Mouse (Mus musculus): ENCODE data around the gene Coro6. TPM values are rescaled to one million over a fixed set of nuclear protein-coding genes. Genes with fewer than 3 reads are reported as not detected.

Coro6 gene
- total RNA-seq, 2 experiments from 2014 or later = 37.6 to 48.5 TPM

- no peak for DNase-seq (ENCODE audit: low spot score in 2 of 2)
Observed at GRCm38 (mm10) chr11:77463786-77464185, 1.6 kb downstream of the Coro6 start.

GRCm38 (mm10) chr11:77464684-77465083, 2.5 kb downstream of the Coro6 start:
- no peak for DNase-seq (ENCODE audit: low spot score in 2 of 2)

DNA sequence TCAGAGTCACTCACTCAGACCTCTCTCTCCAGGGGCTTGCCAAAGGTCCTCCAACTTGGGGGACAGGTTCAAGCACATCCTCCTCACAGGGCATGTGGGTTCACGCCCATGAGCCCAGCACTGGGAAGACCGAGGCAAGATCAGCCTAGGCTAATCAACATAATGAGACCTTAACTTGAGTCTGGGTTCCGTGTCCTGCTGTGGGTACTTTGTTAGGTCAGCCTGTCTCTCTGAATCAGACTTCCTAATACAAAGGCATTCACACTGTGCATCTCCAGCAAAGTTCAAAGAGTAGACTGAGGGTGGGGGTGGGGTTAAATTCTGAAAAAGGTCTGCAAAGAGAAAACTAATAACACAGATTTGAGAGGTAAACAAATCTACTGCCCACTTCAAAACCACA, 2.9 kb downstream of the Coro6 start:
- no peak for DNase-seq (ENCODE audit: low spot score in 2 of 2)

- DNase-seq (ENCODE audit: low spot score in 2 of 2) = no peak
Observed at GRCm38 (mm10) chr11:77466544-77466943, 4.3 kb downstream of the Coro6 start.

DNA sequence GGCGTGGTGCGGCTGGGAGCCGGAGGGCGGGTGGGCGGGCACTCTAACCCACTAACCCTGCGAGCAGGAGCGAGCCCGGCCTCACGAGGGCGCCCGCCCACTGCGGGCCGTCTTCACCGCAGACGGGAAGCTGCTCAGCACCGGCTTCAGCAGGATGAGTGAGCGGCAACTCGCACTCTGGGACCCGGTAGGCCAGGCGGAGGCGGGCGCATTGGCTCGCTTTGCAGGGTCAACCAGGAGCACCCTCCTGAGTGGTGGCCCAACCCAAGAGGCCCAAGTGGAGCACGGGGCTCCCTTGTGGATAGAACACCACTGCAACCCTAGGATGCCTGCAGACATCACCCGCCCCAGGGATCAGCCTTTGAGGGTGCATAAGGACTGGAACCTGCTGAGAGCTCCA, 4.9 kb downstream of the Coro6 start:
- peak; percentile 72 for DNase-seq (ENCODE audit: low spot score in 2 of 2)

- peak; percentile 83 to 85 for DNase-seq (ENCODE audit: low spot score in 2 of 2)
Observed at GRCm38 (mm10) chr11:77467784-77468183, 5.6 kb downstream of the Coro6 start.

GRCm38 (mm10) chr11:77468397-77468796, 6.2 kb downstream of the Coro6 start:
- DNase-seq (ENCODE audit: low spot score in 2 of 2) = no peak

DNA sequence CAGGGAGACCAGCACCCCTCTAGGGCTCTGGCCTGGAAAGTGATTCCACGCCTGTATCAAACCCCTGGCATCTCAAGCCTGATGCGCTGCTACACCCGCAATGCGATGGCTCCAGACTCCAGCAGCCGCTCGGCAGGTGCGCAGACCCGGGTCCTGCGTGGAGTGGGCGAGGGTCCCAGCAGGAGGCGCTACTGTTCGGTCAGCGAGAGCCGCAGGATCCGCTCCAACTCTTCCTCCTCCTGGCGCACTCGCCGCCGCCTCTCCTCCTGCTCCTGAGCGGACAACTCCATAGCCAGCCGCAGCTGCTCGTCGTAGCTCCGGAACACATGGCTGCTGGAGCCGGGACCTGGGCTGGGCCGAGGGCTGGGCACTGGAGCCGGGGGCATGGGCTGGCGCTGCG, 9.2 kb downstream of the Coro6 start:
- DNase-seq (ENCODE audit: low spot score in 2 of 2) = no peak

DNA sequence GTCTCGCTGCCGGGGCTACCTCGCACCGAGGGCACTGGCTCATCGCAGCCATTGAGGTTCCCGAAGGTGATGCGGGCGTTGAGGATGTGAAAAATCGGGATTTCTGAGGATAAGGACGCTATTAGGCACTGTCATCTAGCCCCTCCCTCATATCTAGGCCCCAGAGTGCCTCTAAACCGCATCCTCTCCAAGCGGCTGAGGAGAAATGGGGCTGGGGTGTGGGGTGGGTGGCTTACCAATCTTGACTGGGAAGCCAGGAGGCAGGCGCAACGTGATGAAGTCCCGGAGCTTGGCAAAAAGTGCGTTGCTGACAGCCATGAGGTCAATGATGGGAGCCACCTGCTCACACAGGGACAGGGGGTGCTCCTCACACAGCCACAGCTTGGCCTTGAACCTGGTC, 10.6 kb downstream of the Coro6 start:
- DNase-seq (ENCODE audit: low spot score in 2 of 2) = no peak

- no peak for DNase-seq (ENCODE audit: low spot score in 2 of 2)
Observed at GRCm38 (mm10) chr11:77476216-77476615, 14.0 kb downstream of the Coro6 start.

DNA sequence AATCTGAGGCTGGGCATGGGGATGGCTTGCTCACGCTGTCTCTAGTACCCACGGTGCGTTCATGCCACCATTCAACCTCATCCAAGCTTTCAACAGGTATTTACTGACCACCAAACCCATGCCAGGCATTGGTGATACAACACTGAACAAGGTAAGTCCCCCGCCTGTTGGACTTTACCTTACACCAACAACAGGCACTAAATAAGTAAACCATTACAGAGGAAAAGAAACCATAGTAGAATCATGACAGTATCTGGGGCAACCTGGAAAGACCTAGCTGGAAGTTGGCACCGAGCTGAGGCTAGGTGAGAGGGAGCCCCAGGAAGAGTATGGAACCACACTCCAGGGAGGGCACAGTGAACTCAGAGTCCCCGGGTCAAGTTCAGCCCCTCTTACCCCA, 14.7 kb downstream of the Coro6 start:
- no peak for DNase-seq (ENCODE audit: low spot score in 2 of 2)

DNA sequence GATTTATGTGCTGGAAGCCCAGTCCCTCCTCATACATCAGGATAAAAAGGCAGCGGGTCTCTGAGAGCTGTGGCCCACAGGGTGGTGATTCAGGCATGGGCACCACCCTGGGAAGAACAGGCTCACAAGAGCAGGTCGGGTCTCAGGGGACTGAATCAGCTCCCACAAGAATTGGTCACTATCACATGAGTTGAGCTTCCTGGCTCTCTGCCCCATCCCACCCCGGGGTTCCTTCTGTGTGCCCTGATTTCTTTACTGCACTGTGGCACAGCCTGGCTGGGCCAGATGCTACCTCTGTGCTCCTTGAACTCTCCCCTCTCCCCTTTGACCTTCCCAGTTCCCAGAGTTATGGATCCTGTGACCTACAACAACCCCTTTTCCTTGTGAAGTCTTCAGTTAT, 20.8 kb downstream of the Coro6 start:
- no peak for DNase-seq (ENCODE audit: low spot score in 2 of 2)

DNA sequence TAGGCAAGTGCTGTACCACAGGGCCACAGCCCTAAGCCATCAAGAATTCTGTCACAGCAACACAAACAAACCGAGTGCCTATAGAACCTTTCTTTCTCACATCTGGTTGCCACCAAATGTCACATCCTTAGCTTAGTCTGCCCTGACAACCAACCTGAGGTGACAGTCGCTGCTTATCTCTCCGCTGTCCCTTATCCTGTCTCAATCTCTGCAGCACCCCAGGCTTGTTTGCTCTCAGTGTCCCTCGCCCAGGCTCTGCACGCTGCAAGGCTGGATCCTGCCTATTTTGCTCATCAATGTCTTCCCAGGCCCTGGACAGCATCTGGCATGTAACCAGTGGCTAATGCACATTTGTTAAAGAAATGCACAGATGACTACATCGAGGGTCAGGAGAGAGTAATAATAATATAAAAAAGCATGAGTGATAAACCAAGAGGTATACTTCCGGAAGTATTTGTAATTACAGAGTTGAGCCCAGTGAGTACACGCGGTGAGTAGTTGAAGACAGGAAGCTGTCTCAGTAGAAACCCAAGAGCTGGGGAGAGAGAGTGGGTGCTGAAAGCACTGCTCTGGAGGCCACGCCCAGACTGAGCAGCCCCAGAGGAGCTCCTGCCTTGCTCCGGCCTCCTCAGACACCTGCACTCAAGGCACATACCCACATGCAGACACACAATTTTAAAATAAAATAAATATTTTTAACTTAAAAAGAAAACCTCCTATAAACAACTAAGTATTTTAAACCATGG, 21.5 kb downstream of the Coro6 start:
- DNase-seq (ENCODE audit: low spot score in 2 of 2) = no peak

DNA sequence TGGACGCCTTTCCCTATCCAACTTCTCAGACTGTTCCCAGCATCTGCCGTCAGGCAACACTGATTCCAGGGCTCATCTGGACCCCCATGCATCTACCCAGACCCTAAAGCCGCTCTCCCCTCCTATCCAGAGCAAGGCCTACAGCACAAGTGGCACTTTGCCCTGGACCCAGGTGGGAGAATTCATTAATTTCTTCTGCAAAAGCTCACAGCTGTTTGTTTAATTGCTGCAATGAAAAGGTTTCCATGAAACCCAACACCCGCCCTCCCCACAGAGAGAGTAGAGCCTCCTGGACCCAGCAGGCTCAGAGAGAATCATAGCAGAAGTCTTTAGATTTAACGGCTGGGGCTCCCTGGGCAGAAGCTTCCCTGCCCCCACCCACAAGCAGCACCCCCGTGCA, 23.0 kb downstream of the Coro6 start:
- DNase-seq (ENCODE audit: low spot score in 2 of 2) = no peak

DNA sequence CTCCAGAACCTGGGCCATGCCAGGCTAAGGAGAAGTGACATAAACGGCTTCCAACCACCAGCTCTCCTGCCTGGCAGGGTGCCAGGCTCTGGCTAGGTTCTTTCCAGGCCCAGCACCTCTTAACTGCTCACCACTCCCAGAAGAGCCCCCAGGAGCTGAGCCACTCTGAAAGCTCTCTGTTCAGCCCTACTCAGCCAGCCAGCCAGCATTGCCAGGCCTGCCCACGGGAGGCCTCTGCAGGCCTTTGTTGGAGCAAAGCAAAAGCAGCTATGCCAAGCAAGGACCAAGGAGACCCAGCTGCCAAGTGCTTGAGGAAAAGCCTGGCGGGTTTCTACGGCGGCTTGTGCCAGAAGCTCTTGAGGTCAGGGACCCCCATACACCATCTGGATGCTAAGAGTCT, 24.6 kb downstream of the Coro6 start:
- no peak for DNase-seq (ENCODE audit: low spot score in 2 of 2)

GRCm38 (mm10) chr11:77488771-77489581, 26.8 kb downstream of the Coro6 start:
- no peak for DNase-seq (ENCODE audit: low spot score in 2 of 2)

DNA sequence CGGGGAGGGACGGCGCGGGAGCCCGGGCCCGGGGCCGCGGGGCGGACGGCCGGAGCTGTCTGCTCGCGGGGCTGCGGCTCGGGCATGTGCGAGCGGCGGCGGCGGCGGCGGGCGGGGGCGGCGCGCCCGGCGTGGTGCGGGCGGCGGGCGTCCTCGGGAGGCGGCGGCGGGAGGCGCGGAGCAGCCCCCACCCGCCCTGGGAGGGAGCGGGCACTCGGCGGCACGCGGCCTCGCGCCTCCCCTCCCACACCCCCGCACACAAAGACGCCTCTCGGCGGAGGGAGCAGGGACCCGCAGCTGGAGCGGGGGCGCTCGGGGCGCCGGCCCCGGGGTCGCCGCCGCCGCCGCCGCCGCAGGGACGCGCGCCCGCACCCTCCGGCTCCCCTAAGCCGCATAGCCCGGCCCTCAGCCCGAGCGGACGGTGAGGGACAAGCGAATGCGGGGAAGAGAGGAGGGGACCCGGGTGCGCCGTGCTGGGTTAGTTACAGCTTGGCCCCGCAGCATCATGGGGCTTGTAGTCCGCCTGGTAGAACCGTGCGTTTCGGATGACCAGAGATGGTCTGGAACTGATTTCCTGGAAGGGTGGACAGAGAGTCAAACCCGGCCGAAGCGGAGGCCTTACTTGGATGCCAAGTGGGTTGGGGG, 27.5 kb downstream of the Coro6 start, which contains the start of gene Ankrd13b:
Ankrd13b (minus strand) TSS at position 88 of the 645 bp plus-strand sequence.
- DNase-seq (ENCODE audit: low spot score in 2 of 2) = peak; percentile 80 to 86

DNA sequence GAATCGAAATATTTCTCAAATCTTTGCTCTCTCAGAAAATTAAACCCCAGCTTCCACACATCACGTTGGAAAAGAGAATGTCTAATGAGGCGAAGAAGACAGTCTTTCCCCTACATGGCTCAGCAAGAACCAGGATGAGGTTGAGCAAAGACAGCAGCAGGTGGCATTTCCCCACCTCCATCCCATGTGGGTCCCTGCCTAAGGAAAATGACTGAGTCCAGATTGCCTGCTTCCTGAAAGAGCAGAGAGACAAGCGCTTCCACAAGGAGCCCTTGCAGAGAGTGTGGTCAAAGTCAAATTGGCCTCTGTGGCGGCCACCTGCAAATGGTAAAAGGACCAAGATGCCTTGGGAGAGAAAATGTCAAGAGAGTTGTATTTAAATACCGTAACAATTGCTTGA, 28.2 kb downstream of the Coro6 start:
- no peak for DNase-seq (ENCODE audit: low spot score in 2 of 2)

GRCm38 (mm10) chr11:77491123-77491501, 28.9 kb downstream of the Coro6 start:
- peak; percentile 85 to 88 for DNase-seq (ENCODE audit: low spot score in 2 of 2)

DNA sequence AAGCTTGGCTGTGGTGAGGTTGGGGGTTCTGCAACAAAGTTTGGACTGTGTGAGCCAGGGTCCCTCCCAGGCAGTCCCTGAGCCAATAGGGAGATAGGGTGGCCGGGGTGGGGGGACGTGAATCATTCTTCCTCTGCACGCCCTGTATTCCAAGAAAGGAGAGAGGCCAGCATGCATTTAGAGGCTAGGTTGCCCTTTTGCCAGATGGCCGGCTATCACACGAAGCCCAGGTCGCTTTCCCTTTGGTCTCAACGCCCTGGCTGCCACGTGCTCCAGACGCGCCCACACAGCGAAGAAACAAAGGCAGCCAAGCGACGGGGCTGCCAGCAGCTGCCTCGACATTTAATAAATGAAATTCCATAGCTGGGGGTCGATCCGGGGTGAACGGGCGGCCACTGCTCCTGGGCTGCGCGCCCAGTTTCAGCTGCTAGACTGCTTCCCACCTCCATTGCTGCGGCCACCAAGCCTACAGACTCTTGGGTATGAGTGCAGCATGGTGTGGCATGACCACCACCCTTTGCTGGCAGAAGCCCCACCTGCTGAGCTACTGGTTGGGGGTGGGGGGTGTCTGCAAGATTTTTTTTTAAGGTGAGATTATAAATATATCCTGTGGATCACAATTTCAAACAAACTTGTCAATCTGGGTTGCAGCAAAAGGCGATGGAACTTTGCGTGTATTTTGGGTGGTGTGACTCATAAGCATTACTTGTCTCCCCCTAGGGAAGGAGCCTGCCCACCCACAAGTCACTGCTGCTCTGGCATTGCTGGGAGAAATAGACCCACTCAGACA, 29.5 kb downstream of the Coro6 start:
- peak in 1 of 2 experiments; percentile 59 for DNase-seq (ENCODE audit: low spot score in 2 of 2)

GRCm38 (mm10) chr11:77492311-77492871, 30.2 kb downstream of the Coro6 start:
- DNase-seq (ENCODE audit: low spot score in 2 of 2) = peak in 1 of 2 experiments; percentile 64
